Mouse (Mus musculus) kidney, postnatal 0 days (tissue): Measurements from ENCODE around the gene Rec114. TPM values are rescaled to one million over a fixed set of nuclear protein-coding genes. Genes with fewer than 3 reads are reported as not detected.

Source experiments
- ATAC-seq: fragments of 200-750 bp; cut with Nextera tagmentation; replicated peaks from 2 replicates; pipeline ENCODE4 v1.8.0; 2017; ENCODE audit warnings: low read depth, moderate number of reproducible peaks, moderate TSS enrichment, moderate library complexity; ENCODE audit not compliant: low FRiP score
- DNase-seq: peaks from one replicate; pipeline ENCODE4 v3.0.0-alpha.2; 2016; ENCODE audit warnings: low spot score
- H3K27ac ChIP-seq: fragments of 300-500 bp; sonication (generic); 2 replicates; pipeline ENCODE4 v1.5.1; 2014; ENCODE audit warnings: mild to moderate bottlenecking
- H3K27me3 ChIP-seq: fragments of 300-500 bp; sonication (generic); 2 replicates; pipeline ENCODE4 v1.6.1; 2014; ENCODE audit warnings: low read length, mixed read lengths; ENCODE audit not compliant: insufficient read depth
- H3K36me3 ChIP-seq: fragments of 300-500 bp; sonication (generic); 2 replicates; pipeline ENCODE4 v1.6.1; 2014; ENCODE audit warnings: low read length, mixed read lengths; ENCODE audit not compliant: insufficient read depth
- H3K4me1 ChIP-seq: fragments of 300-500 bp; sonication (generic); replicated peaks from 2 replicates; pipeline ENCODE4 v1.6.1; 2014; ENCODE audit warnings: antibody characterized with exemption, low read length, mixed read lengths; ENCODE audit not compliant: insufficient read depth
- H3K4me2 ChIP-seq: fragments of 300-500 bp; sonication (generic); 2 replicates; pipeline ENCODE4 v1.6.1; 2014; ENCODE audit warnings: mild to moderate bottlenecking, low read length, moderate library complexity, mixed read lengths
- H3K4me3 ChIP-seq: fragments of 300-500 bp; sonication (generic); replicated peaks from 2 replicates; pipeline ENCODE4 v1.5.1; 2014; ENCODE audit warnings: low read depth, low read length
- H3K9ac ChIP-seq: fragments of 300-500 bp; sonication (generic); 2 replicates; pipeline ENCODE4 v1.6.1; 2014; ENCODE audit warnings: low read depth, low read length
- H3K9me3 ChIP-seq: fragments of 300-500 bp; sonication (generic); replicated peaks from 2 replicates; pipeline ENCODE4 v1.6.1; 2016; ENCODE audit warnings: low read length, inconsistent platforms, mixed read lengths
- CTCF ChIP-seq: IDR thresholded peaks from 2 replicates; pipeline ENCODE4 v1.5.1; 2016; ENCODE audit warnings: antibody characterized with exemption, low read depth, mild to moderate bottlenecking, moderate library complexity
- WGBS: fragments of 180-500 bp; shearing (Covaris S2); extraction: QIAGEN DNeasy Blood & Tissue Kit; methylation state at CpG from one replicate; pipeline ENCODE4 v1.1.7; 2014; 5-methylcytosine and 5-hydroxymethylcytosine counted together
- polyA plus RNA-seq: library from polyadenylated mRNA; unstranded; fragments of >200 nt; fragmentation: Nextera tagmentation; extraction: Ambion mirVana; gene quantifications from 2 replicates; pipeline ENCODE4 v1.2.1, GENCODE M21; 2015

Rec114 gene
- polyA plus RNA-seq, 1 experiment from 2014 or later, result 1.2 TPM

- H3K9me3 ChIP-seq, result no peaks in the 10 kb centered on the region
- no peak for ATAC-seq
- no peak overlapping the region for H3K4me2 ChIP-seq
- 26% methylated on average over 4 of the region's 4 CpGs for WGBS
- no peak overlapping the region for H3K9ac ChIP-seq
- no peak overlapping the region for H3K27ac ChIP-seq
- no peaks in the 10 kb centered on the region for H3K4me1 ChIP-seq
- H3K4me3 ChIP-seq, result no peak overlapping the region
- H3K27me3 ChIP-seq, result no peaks in the 10 kb centered on the region
- no peaks in the 10 kb centered on the region for H3K36me3 ChIP-seq
- peak; percentile 16 for DNase-seq
- no peak for TF ChIP-seq CTCF
Observed at GRCm38 (mm10) chr9:58672474-58672873, 71.3 kb downstream of the Rec114 start.

- no peak for TF ChIP-seq CTCF
- Histone ChIP-seq H3K9ac (no peak overlapping the region), H3K4me2 (no peak overlapping the region), H3K9me3 (no peaks in the 10 kb centered on the region), H3K27ac (no peak overlapping the region), H3K4me1 (no peaks in the 10 kb centered on the region), H3K36me3 (no peaks in the 10 kb centered on the region), H3K27me3 (no peaks in the 10 kb centered on the region), H3K4me3 (no peak overlapping the region)
- ATAC-seq, result no peak
- DNase-seq, result no peak
- 92% methylated on average over 6 of the region's 6 CpGs for WGBS
Observed at GRCm38 (mm10) chr9:58669819-58670218, 73.9 kb downstream of the Rec114 start.

GRCm38 (mm10) chr9:58669071-58669470 lies 74.7 kb downstream of the Rec114 start:
- Histone ChIP-seq H3K36me3 (no peaks in the 10 kb centered on the region), H3K4me3 (no peak overlapping the region), H3K4me1 (no peaks in the 10 kb centered on the region), H3K9ac (no peak overlapping the region), H3K4me2 (no peak overlapping the region), H3K9me3 (no peaks in the 10 kb centered on the region), H3K27ac (no peak overlapping the region), H3K27me3 (no peaks in the 10 kb centered on the region)
- WGBS, result 74% methylated on average over 3 of the region's 3 CpGs
- TF ChIP-seq CTCF, result no peak
- DNase-seq, result no peak
- no peak for ATAC-seq

GRCm38 (mm10) chr9:58668171-58668570 lies 75.6 kb downstream of the Rec114 start:
- H3K9me3 ChIP-seq, result no peaks in the 10 kb centered on the region
- WGBS, result 95% methylated on average over 3 of the region's 3 CpGs
- DNase-seq, result no peak
- no peak for ATAC-seq
- no peak for TF ChIP-seq CTCF
- no peak overlapping the region for H3K4me2 ChIP-seq
- no peak overlapping the region for H3K9ac ChIP-seq
- no peaks in the 10 kb centered on the region for H3K27me3 ChIP-seq
- H3K4me1 ChIP-seq, result no peaks in the 10 kb centered on the region
- no peaks in the 10 kb centered on the region for H3K36me3 ChIP-seq
- no peak overlapping the region for H3K4me3 ChIP-seq
- no peak overlapping the region for H3K27ac ChIP-seq

GRCm38 (mm10) chr9:58667244-58667643 lies 76.5 kb downstream of the Rec114 start:
- no peaks in the 10 kb centered on the region for H3K4me1 ChIP-seq
- 32% methylated on average over 9 of the region's 9 CpGs for WGBS
- ATAC-seq (no peak), DNase-seq (no peak)
- no peak overlapping the region for H3K4me2 ChIP-seq
- no peak overlapping the region for H3K9ac ChIP-seq
- H3K36me3 ChIP-seq, result no peaks in the 10 kb centered on the region
- TF ChIP-seq CTCF, result no peak
- H3K4me3 ChIP-seq, result no peak overlapping the region
- no peak overlapping the region for H3K27ac ChIP-seq
- H3K9me3 ChIP-seq, result no peaks in the 10 kb centered on the region
- H3K27me3 ChIP-seq, result no peaks in the 10 kb centered on the region

- DNase-seq (peak; percentile 22), ATAC-seq (no peak)
- no peak overlapping the region for H3K9ac ChIP-seq
- TF ChIP-seq CTCF, result peak; percentile 43
- H3K27me3 ChIP-seq, result no peaks in the 10 kb centered on the region
- WGBS, result 64% methylated on average over 9 of the region's 9 CpGs
- no peak overlapping the region for H3K4me3 ChIP-seq
- no peaks in the 10 kb centered on the region for H3K36me3 ChIP-seq
- H3K9me3 ChIP-seq, result no peaks in the 10 kb centered on the region
- no peaks in the 10 kb centered on the region for H3K4me1 ChIP-seq
- H3K27ac ChIP-seq, result no peak overlapping the region
- no peak overlapping the region for H3K4me2 ChIP-seq
Observed at GRCm38 (mm10) chr9:58666191-58666590, 77.6 kb downstream of the Rec114 start.

- ATAC-seq (no peak), DNase-seq (no peak)
- Histone ChIP-seq H3K4me2 (no peak overlapping the region), H3K27ac (no peak overlapping the region), H3K4me3 (no peak overlapping the region), H3K9ac (no peak overlapping the region), H3K9me3 (no peaks in the 10 kb centered on the region), H3K4me1 (no peaks in the 10 kb centered on the region), H3K27me3 (no peaks in the 10 kb centered on the region), H3K36me3 (no peaks in the 10 kb centered on the region)
- TF ChIP-seq CTCF, result no peak
- WGBS, result 85% methylated on average over 9 of the region's 9 CpGs
Observed at GRCm38 (mm10) chr9:58665492-58665891, 78.3 kb downstream of the Rec114 start.
